Mouse (Mus musculus) lung, embryonic 16.5 days (tissue): ENCODE results near the gene Prrg2. TPM values are rescaled to one million over a fixed set of nuclear protein-coding genes. Genes with fewer than 3 reads are reported as not detected.
"Not testable (repeated sequence)": the region's sequence is repeated elsewhere in the genome, so short reads cannot be mapped to it uniquely, and the experiment has no call there.

Experiments
- ATAC-seq: fragments of 200-750 bp; cut with Nextera tagmentation; 2 replicates; pipeline ENCODE4 v1.8.0; 2017; ENCODE audit warnings: low read depth, mild to moderate bottlenecking, moderate library complexity
- H3K27ac ChIP-seq: fragments of 300-500 bp; sonication (generic); 2 replicates; pipeline ENCODE4 v1.5.1; 2014; ENCODE audit warnings: mild to moderate bottlenecking, control low read depth, low read length
- H3K27me3 ChIP-seq: fragments of 300-500 bp; sonication (generic); 2 replicates; pipeline ENCODE4 v1.6.1; 2014; ENCODE audit warnings: low read depth, low read length, mixed read lengths; ENCODE audit not compliant: control insufficient read depth, insufficient read depth
- H3K36me3 ChIP-seq: fragments of 300-500 bp; sonication (generic); 2 replicates; pipeline ENCODE4 v1.6.1; 2014; ENCODE audit warnings: low read length; ENCODE audit not compliant: control insufficient read depth, insufficient read depth
- H3K4me1 ChIP-seq: fragments of 300-500 bp; sonication (generic); replicated peaks from 2 replicates; pipeline ENCODE4 v1.6.1; 2014; ENCODE audit warnings: low read length, mixed read lengths; ENCODE audit not compliant: control insufficient read depth, insufficient read depth
- H3K4me2 ChIP-seq: fragments of 300-500 bp; sonication (generic); 2 replicates; pipeline ENCODE4 v1.6.1; 2014; ENCODE audit warnings: low read depth, low read length, control low read depth
- H3K4me3 ChIP-seq: fragments of 300-500 bp; sonication (generic); 2 replicates; pipeline ENCODE4 v1.5.1; 2014; ENCODE audit warnings: mild to moderate bottlenecking, low read length, control low read depth
- H3K9ac ChIP-seq: fragments of 300-500 bp; sonication (generic); 2 replicates; pipeline ENCODE4 v1.6.1; 2014; ENCODE audit warnings: low read length, control low read depth
- H3K9me3 ChIP-seq: fragments of 300-500 bp; sonication (generic); 2 replicates; pipeline ENCODE4 v1.6.1; 2016; ENCODE audit warnings: low read length; ENCODE audit not compliant: control insufficient read depth
- WGBS: fragments of 180-500 bp; shearing (Covaris S2); extraction: QIAGEN DNeasy Blood & Tissue Kit; methylation state at CpG from one replicate; pipeline ENCODE4 v1.1.7; 2014; 5-methylcytosine and 5-hydroxymethylcytosine counted together
- polyA plus RNA-seq: library from polyadenylated mRNA; unstranded; fragments of >200 nt; fragmentation: Nextera tagmentation; extraction: Ambion mirVana; gene quantifications from 2 replicates; pipeline ENCODE4 v1.2.1, GENCODE M21; 2015

Prrg2 gene
- polyA plus RNA-seq, 1 experiment from 2014 or later = 28.7 TPM

DNA sequence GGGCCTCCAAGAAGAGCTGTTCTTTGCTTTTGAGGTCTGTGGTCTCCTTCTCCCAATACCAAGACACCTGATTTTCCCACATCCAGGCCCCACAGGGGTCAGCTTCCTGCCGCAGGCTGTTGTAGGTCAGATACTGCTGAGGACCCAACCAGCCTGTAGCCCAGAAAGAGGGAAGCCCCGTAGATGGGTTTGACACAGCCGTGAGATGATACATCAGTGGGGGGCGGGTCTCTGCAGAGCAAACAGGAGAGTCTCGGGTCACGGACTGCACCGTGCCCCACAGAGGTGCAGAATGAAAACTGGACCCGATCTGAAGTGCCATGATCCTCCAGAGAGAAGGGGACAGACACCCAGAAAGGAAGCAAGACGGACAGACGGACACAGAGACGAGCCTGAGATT, 40.0 kb upstream of the Prrg2 start:
- peaks cover 4% of the 10 kb centered on the region; the same call in 1 of the 2 replicates for H3K36me3 ChIP-seq
- peak overlapping the region; percentile 69 for H3K4me2 ChIP-seq
- peak overlapping the region; percentile 56 for H3K4me3 ChIP-seq
- no peaks in the 10 kb centered on the region for H3K27me3 ChIP-seq
- peak overlapping the region; percentile 74 for H3K9ac ChIP-seq
- H3K27ac ChIP-seq = no peak overlapping the region; the same call in 1 of the 2 replicates
- H3K4me1 ChIP-seq = peaks cover 22% of the 10 kb centered on the region
- 69% methylated on average over 11 of the region's 11 CpGs for WGBS
- no peak for ATAC-seq
- no peaks in the 10 kb centered on the region for H3K9me3 ChIP-seq

DNA sequence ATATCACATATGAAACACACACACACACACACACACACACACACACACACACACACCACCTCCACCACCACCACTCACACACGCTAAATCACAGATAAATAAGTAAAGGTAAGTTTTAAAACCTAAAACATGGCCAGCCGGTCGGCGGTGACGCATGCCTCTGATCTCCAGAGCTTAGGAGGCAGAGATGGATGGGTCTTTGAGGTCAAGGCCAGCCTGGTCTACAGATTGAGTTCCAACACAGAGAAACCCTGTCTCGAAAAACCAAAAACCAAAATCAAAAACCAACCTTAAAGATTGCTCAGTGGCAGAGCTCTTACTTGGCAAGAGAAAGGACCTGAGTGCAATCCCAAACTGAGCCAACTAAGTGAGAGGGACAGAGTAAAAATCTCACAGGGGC, 37.6 kb upstream of the Prrg2 start:
- Histone ChIP-seq H3K27me3 (no peaks in the 10 kb centered on the region), H3K9me3 (no peaks in the 10 kb centered on the region), H3K36me3 (peaks cover 6% of the 10 kb centered on the region; the same call in 1 of the 2 replicates), H3K4me2 (no peak overlapping the region), H3K4me1 (peaks cover 22% of the 10 kb centered on the region), H3K9ac (no peak overlapping the region), H3K27ac (no peak overlapping the region), H3K4me3 (no peak overlapping the region)
- 75% methylated on average over 6 of the region's 6 CpGs for WGBS
- ATAC-seq = no peak

DNA sequence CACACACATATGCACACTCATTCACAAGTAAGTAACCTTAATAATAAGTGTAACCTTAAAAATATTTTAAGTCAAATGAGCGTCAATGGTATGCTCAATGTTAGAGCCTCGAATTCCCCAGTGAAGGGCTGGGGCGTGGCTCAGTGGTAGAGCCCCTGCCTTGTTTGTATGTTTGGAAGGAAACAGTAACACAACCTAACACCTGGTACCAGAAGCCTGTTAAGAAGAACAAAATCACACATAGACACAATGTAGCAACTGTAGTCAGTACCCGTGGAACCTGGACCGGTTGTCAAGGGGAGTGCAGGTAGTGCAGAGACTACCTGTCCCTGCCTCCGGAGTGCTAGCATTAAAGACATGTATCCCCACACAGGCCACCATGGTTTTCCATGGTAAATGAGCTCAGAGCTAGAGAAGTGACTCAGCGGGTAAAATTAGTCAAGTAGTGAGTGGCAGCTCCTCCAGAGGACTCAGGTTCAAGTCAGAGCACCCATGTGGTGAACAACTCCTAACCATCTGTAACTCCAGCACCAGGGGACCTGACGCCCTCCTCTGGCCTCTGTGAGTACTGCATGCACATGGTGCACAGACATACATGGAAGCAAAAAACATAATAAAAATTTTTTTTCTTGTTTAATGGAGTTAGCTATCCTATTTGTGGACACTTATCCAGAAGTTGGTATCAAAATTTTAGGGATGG, 36.2 kb upstream of the Prrg2 start:
- Histone ChIP-seq H3K4me3 (no peak overlapping the region), H3K27me3 (no peaks in the 10 kb centered on the region), H3K4me1 (peaks cover 14% of the 10 kb centered on the region), H3K27ac (no peak overlapping the region), H3K9me3 (no peaks in the 10 kb centered on the region), H3K36me3 (peaks cover 6% of the 10 kb centered on the region; the same call in 1 of the 2 replicates), H3K4me2 (no peak overlapping the region), H3K9ac (no peak overlapping the region)
- no peak for ATAC-seq
- WGBS = 87% methylated on average over 8 of the region's 8 CpGs

DNA sequence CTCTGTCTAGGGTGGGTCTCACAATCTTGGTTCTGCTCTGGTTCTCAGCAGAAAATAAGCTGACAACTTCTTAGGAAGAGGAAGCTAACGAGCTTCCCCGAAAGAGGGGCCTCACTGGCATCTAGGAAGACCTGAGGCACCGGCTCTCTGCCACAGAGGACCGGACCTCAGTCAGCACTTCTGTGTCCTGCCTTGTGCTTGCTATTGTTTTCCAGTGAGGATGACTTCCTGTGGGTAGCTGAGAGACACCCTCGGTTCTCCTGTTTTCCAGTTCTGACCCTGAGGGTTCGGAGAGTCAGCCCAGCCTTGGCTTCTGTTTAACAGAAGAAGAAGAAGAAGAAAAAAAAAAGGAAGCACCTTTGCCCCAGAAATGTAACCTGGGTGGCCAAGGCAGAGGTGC, 35.0 kb upstream of the Prrg2 start:
- Histone ChIP-seq H3K9ac (no peak overlapping the region), H3K36me3 (peaks cover 6% of the 10 kb centered on the region; the same call in 1 of the 2 replicates), H3K4me2 (no peak overlapping the region), H3K4me1 (peaks cover 11% of the 10 kb centered on the region), H3K27me3 (no peaks in the 10 kb centered on the region), H3K4me3 (no peak overlapping the region), H3K9me3 (no peaks in the 10 kb centered on the region), H3K27ac (0 out of 2 replicates have a peak overlapping the region, but pooled peaks have one; percentile 4)
- ATAC-seq = no peak
- whole genome bisulfite sequencing = 47% methylated on average over 6 of the region's 6 CpGs

DNA sequence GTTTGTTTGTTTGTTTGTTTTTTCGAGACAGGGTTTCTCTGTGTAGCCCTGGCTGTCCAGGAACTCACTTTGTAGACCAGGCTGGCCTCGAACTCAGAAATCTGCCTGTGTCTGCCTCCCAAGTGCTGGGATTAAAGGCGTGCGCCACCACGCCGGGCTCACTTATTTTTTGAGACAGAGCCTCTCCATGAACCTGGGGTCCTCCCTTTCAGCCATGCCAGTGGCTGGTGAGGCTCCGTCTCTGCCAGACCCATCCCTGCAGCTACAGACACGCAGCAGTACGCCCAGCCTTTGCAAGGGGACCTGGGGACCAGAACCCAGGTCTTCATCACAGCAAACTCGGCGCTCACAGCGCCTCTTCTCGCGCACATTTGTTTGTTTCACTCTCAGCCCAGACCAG, 33.5 kb upstream of the Prrg2 start:
- H3K4me1 ChIP-seq = peaks cover 11% of the 10 kb centered on the region
- not testable (repeated sequence) for H3K4me3 ChIP-seq, H3K4me2 ChIP-seq, H3K9ac ChIP-seq, H3K9me3 ChIP-seq, ATAC-seq, H3K36me3 ChIP-seq, H3K27me3 ChIP-seq, H3K27ac ChIP-seq
- WGBS = 90% methylated on average over 14 of the region's 14 CpGs

DNA sequence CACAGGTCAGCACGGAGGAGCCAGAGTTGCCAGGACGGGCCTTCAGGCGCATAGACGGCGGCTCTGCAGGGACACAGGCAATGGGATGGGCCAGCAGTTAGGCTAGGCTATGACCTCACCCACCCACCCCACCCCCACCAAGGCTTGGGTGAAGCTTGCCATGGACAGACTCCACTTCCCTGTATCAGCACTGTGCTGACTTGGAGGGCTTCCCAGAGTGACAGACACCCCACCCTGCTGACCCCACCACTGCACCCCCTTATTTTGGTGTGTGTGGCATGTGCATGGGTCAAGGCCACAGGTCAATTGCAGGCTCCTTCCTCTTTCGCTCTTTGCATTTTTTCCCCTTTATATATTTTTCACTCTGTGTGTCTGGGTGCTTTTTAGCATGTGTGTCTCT, 32.9 kb upstream of the Prrg2 start:
- peaks cover 17% of the 10 kb centered on the region for H3K4me1 ChIP-seq
- no peak overlapping the region for H3K27ac ChIP-seq
- ATAC-seq = no peak
- no peak overlapping the region for H3K9ac ChIP-seq
- WGBS = 78% methylated on average over 6 of the region's 6 CpGs
- peaks cover 6% of the 10 kb centered on the region; the same call in 1 of the 2 replicates for H3K36me3 ChIP-seq
- H3K9me3 ChIP-seq = no peaks in the 10 kb centered on the region
- no peak overlapping the region for H3K4me2 ChIP-seq
- H3K27me3 ChIP-seq = no peaks in the 10 kb centered on the region
- H3K4me3 ChIP-seq = no peak overlapping the region

DNA sequence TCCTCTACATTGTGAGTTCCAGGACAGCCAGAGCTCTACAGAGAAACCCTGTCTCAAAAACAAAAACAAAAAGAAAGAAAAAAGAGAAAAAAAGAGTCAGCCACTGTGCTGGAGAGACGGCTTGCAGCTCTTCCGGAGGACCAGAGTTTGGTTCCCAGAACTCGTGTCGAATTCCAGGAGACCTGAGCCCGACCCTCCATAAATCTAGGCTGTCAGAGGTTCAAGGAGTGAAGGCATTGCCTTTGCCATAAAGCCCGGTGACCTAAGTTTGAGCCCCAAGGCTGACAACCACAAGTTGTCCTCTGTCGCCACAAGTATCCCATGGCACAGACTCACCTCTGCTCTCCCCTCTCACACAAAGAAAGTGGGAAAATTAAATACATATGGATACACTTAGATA, 31.6 kb upstream of the Prrg2 start:
- Histone ChIP-seq H3K4me1 (peaks cover 20% of the 10 kb centered on the region), H3K27ac (no peak overlapping the region), H3K9ac (0 out of 2 replicates have a peak overlapping the region, but pooled peaks have one; percentile 3), H3K36me3 (peaks cover 6% of the 10 kb centered on the region; the same call in 1 of the 2 replicates), H3K27me3 (no peaks in the 10 kb centered on the region), H3K4me2 (no peak overlapping the region), H3K9me3 (no peaks in the 10 kb centered on the region), H3K4me3 (no peak overlapping the region)
- 28% methylated on average over 7 of the region's 7 CpGs for WGBS
- no peak for ATAC-seq

DNA sequence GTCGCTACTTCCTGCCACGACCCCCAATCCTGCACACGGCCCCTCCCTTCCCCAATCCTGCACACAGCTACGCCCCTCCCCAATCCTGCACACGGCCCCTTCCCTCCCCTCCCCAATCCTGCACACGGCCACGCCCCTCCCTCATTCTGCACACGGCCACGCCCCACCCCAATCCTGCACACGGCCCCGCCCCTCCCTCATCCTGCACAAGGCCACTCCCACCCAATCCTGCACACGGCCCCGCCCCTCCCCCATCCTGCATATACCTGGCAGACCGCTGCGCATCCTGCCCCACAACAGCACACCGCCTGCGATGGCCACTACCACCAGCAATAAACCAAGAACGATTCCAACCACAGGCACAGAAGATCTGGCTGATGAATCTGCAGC, 31.0 kb upstream of the Prrg2 start:
- H3K9ac ChIP-seq = no peak overlapping the region
- no peak overlapping the region for H3K4me3 ChIP-seq
- H3K4me1 ChIP-seq = peaks cover 20% of the 10 kb centered on the region
- H3K4me2 ChIP-seq = no peak overlapping the region
- WGBS = 33% methylated on average over 16 of the region's 18 CpGs
- no peaks in the 10 kb centered on the region for H3K9me3 ChIP-seq
- no peak for ATAC-seq
- no peak overlapping the region for H3K27ac ChIP-seq
- H3K36me3 ChIP-seq = peaks cover 5% of the 10 kb centered on the region; the same call in 1 of the 2 replicates
- no peaks in the 10 kb centered on the region for H3K27me3 ChIP-seq

DNA sequence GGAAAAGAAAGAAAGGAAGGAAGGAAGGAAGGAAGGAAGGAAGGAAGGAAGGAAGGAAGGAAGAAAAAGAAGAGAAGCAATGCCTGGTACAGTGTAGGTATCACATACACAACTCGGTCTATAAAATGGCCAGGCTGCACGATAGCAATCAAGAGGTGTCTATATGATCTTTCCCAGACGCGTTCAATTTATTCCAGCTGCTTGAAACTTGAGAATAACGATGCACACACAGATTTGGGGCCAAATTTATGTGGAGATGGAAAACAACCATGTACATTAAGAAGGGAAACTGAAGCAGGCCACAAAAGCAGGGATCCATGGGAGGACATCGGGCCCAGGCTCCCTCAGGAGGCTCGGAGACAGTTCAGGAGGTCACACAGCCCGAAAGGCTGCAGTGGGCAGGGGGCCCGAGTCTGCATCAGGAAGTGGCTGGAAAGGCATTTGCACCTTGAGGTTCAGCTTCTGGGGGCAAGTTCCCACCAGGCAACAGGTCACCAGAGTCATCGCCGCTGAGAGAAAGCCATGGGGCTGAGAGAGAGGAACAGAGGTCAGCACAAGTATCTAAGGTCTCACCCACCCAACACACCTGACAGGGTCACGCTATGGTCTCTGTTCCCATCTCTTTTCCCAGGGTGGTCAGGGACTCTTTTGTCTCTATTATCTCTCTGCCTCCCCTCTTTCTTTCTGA, 30.5 kb upstream of the Prrg2 start:
- H3K4me2 ChIP-seq = 0 out of 2 replicates have a peak overlapping the region, but pooled peaks have one; percentile 17
- H3K9me3 ChIP-seq = no peaks in the 10 kb centered on the region
- peaks cover 20% of the 10 kb centered on the region for H3K4me1 ChIP-seq
- no peaks in the 10 kb centered on the region for H3K27me3 ChIP-seq
- no peak for ATAC-seq
- H3K4me3 ChIP-seq = no peak overlapping the region
- 44% methylated on average over 12 of the region's 12 CpGs for WGBS
- H3K36me3 ChIP-seq = peaks cover 10% of the 10 kb centered on the region
- peak overlapping the region; percentile 58 for H3K27ac ChIP-seq
- peak overlapping the region; percentile 43; the same call in 1 of the 2 replicates for H3K9ac ChIP-seq
